Mouse (Mus musculus) adrenal gland, adult (tissue): ENCODE results near the gene Camk2g.

ENCODE experiments used
- DNase-seq, 2 experiments: peaks; one replicate each; pipeline ENCODE4 v3.0.0; 2022 to 2023; ENCODE audit warnings: low spot score in 1 of 2; ENCODE audit not compliant: inconsistent age in 2 of 2

Gene Camk2g

DNA sequence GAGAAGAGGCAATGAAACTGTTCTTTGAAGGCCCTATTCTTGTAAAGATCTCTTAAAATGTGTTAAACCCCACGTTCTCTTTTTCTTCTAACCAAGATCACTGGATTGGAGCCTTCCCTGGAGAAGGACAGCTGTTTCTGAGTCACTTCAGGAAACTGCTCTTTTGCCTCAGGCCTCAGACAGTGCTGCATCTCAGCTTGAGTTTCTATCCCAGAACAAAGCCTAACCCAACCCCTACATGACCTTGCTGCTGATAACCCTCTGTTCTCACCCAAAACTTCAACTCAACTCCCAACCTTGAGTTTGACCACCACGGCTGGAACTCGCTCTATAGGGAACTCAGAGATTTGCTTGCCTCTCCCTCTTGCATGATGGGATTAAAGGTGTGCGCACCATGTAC is 15.5 kb upstream of the Camk2g start:
- DNase-seq: peak in 1 of 2 experiments; percentile 55

DNA sequence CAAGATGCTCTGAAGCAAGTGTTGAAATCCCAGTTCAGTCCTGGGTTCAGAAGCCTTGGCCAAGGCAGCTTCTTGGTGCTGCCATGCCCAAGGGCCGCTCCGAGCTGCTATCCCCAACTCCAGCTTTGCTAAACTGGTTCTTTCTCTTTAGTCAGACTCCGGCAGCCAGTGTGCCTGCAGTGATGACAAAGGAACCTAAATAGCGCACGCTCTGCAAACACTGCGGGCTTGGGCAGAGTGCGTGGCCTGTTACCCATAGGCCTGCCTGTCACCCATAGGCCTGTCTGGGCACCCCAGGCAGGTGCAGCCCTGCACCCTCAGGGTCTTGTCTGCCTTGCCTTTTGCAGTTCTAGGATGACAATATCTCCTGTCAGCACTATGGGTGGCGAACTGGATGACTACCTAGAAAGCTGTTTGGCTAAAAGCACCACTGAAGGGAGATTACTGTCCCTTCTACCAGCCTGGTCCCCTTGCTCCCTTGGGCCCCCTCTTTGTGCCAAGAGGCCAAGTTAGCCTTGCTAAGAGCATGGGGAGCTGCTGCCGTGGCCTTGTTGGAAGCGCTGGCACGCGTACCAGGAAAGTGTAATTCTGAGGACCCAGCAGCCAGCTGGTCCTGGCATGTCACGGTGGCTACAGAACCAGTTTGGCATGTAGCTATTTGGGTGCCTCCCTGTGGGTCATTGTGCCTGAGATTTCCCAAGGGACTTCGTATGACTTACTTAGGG is 12.4 kb upstream of the Camk2g start:
- DNase-seq: peak; percentile 46 to 75

DNA sequence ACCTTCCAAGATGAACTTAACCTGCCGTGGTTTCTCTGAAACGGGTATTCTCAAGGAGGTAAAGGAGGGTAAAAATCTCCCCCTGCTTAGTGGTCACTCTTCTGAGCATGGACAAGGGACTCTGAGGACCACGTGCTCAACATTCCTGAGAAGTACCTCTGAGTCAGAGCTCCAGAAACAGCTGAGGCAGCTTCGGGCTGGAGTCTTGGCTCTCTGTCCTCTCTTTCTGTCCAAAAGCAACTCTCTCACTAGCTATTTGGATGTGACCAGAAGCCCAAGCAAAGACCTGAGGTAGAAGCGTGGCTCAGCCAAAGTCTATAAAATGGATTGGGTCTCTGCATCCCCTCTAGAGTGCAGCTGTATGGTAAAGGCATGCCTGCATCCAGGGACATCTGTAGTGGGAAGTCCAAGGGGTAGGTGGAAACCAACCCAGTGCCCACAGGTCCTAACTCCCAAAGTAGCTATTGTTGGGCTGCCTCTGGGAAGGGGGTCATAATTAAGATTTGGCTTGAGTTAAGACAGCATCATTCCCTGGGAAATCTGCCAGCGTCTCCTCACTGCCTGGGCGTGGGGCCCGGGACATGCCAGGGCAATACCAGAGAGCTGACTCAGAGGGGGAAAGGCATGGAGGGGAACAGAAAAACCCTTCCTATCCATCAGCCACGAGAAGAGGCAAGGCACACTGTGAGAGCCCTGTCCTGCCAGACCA is 11.2 kb upstream of the Camk2g start:
- peak; percentile 95 to 98 for DNase-seq

DNA sequence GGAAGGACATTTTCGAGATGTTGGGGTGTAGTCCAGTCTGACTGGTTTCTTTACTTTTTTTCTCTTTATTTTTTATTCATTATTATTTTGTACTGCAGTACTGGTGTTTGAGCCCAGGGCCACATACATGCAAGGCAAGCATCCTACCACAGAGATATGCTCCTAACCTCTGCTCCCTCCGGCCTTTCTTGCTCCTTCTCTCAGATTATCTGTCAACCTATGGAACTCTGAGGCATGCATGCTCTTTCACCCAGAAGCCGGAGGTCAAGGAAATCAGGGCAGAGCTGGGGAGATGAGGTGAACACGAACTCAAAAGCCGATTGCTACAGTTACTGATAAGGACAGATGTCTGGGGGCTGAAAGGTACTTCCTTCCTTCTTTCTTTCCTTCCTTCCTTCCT is 10.6 kb upstream of the Camk2g start:
- peak in 1 of 2 experiments; percentile 54 for DNase-seq

DNA sequence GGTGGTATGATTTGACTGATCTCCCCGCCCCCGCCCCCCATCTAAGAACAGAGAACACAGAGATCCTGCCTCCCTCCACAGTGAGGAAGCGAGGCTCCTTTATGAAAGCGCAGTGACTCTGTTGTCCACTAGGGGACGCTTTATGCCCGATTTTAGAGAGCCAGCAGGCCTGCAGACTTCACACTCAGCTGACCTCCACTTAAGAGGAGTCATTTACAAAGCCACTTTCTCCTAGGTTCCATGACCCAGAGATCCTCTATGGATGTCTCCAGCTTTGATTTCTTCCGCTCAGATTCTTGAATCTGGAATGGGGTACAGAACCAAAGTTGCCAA is 9.7 kb upstream of the Camk2g start:
- DNase-seq: peak; percentile 83 to 95

DNA sequence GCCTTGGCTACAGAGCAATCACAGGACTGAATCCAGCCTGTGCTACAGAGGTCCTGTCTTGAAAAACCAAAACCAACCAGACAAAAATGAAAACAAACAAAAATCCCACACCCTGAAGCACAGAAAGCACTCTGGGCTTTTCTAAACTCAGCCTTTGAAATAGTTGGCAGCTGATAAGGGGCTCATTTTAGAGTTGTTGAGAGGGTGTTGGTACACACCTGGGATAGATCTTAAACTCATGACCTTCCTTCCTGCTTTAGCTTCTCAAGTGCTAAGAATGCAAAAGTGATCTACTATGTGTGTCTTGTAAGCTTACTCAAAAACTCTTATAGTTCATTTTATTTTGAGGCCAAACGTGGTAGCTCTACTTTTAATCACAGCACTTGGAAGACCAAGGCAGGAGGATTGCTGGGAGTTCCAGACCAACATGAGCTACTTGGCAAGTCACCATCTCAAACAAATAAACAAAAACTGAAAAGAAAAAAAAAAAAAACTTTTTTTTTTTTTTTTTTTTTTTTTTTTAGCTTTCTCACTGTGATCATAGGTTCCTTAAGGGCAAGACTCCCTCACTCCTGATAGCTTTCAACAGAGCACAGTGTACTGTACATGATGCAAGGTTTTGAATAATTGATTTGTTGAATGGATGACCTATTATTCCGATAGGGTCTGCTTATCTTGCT is 9.2 kb upstream of the Camk2g start:
- peak in 1 of 2 experiments; percentile 24 for DNase-seq

DNA sequence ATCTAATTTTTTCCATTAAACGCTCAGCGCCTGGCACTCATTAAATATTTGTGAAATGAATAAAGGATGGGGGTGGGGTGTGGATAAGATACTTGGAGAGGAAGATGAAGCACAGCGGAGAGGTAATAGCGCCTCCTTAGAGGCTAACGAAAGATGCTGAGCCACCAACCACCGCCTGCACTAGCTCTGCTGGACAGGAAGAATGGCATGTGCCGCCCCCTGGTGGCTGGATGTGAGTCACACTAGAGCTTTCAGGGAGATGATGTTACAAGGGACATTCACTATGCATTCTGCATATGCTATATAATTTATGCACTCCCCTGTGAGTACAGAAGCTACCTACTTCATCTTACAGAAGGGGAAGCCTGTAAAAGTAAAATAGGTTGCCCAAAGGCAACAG is 4.9 kb upstream of the Camk2g start:
- DNase-seq: peak; percentile 90 to 95

DNA sequence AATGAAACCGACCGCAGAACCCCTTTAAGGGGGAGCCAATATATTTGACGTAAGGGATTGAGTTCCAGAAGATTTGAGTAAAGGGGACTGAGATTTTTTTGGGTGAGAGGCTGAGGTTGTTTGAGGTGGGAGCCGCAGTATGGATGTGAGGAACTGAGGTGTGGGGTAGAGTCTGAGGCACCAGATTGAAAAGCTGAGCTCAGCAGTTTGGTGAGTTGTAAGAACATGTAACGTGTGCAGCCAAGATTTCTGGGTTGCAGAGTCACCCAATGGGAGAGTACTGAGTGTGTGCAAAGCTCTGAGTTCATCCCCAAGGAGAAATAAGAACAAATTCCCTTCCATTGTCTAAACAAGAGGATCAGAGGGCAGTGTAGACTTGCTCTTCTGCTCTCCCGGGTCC is 4.4 kb upstream of the Camk2g start:
- DNase-seq: no peak

DNA sequence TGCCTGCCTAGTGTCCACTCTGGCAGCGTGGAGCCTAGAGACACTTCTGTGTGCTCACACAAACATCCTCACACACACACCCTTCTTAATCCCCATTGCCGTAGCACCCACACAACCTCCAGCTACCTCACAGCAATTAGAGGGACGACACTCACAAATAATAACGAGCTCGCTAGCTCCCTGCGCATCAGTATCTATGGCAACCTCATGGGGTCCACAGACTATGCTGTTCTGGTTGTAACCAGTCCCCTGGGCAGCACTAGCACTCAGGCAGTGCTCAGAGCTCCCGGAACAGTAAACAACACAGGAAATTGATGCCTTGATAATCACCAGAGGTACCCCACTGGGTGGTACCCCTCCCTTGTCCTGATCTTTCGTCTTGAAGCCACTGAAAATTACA is 2.8 kb upstream of the Camk2g start:
- DNase-seq: no peak

DNA sequence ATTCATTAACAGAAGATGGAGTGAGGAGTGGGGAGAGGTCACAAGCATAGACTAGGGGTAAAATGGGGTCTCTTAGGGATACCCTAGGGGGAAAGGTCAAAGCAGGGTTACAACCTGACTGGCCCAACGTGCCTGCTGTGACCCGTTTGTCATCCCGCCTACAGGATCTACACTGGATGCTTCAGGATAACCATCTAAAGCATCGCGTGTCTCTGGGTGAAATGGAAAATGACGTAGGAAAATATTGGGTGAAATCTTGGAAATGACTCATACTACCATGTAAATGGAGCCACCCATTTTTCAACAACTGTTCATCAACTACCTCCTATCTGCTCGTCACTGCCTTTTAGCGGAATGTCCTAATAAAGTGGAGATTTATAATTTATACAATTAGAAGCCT is 2.3 kb upstream of the Camk2g start:
- DNase-seq: no peak

DNA sequence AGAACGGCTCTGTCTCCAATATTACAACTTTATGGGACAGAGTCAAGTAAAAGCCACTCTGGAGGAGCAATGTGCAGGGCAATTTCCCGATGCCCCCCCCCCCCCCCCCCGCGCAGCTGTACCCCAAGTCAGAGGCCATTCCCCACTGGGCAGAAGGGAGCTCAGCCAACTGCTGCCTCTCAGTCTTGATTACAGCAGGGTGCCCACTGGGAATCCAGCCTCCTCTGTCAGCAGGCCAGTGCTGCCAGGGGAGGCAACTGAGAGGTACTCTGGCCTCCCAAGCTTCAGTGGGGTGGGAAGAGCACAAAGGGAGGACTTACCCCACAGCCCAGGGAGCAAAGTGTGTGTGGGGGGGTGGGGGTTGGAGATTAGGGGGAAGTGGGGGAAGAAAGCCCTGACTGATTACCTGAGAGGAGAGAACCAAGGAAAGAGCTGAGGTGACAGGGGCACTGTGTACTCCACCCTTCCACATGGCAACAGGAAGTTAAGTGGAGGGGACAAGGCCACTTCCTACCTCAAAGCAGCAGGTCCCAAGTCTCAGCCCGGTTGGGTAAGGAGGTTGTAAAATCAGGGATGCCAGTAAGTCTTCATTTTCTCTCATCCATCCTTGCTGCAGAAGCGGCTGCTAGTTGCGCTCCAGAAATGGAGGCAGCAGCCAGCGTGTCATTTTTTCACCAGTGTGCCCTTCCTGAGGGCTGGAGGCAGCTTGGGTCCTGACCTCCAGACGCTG is 1.7 kb upstream of the Camk2g start:
- peak in 1 of 2 experiments; percentile 49 for DNase-seq

DNA sequence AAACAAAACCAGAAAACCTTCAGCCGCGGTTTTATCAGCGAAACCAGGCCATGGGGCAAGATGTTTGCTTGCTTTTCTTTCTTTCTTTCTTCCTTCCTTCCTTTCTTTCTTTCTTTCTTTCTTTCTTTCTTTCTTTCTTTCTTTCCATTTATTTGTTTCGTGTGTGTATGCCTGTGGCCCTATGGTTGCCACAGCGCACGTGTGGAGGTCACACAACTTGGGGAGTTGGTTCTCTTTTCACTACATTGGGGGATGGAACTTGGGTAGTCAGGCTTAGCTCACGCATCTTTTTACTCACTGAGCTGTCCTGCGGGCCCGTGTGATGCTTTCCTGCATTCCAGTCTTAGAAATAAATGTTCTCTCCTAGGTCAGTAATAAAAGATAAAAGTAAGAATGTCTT is 701 bp upstream of the Camk2g start:
- no peak for DNase-seq

DNA sequence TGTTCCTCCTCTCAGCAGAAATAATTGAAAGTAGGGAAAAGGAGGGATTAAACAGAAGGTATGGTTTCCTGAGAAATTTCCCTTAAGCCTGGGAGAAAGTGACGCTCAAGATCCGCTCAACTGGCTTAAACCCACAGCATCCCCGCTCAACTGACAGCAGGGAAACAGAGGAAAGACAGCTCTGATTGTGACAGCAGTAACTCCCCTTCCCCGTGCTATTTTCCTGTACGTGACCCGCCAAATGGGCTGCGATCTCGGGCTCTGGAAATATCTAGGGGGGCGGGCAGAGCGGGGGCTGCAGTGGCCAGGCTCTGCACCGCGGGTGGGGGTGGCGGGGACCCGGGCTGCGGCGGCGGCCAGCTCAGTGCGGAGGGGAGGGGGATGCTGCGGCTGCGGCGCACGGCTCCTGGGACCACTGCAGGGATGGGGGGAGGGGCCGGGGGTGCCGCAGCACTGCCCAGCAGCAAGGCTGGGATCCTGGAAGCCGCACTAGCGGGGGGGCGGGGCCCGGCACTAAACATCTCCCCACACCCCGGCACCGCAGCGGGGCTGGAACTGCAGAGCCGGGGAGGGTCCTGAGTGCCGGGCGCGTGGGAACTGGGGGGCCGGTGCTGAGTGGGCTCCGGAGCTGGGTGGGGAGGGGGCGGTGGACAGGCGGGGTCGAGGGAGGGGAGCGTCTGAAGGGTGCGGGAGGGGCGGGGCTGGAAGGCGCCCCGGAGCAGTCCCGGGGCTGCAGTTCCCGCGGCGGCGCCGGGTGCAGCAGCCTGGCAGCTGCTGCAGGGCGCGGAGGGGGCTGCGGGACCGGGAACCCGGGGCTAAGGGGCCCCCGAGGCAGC is 748 bp downstream of the Camk2g start:
- peak; percentile 60 to 71 for DNase-seq

DNA sequence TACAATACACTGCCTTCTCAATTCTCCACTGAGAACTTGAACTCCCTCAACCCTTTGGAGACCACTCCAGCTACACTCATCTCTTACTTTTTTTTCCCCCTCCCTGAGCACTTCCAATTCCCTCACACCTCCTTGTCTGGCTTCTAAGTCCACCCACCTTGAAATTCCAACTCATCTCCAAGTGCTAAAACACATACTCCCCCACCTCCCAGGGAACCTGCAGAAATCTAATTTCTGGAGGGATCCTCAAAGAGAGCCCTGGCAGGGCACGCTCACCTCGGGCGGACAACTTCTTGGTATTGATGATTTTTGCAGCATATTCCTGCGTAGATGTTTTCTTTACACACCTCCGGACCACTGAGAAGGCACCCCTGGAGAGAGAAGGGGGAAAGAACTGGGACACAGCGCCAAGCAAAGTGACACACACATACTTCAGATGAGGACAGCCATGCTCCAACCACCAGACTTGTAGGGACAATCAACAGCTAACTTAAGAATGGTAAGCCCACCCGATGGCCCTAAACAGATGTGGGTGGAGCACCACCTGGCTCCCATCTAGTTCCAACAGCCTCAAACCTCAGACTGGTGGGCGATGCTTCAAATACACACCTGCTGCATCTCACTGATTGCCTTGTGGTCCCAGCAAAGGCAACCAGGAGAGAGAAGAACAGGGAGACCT is 1.5 kb downstream of the Camk2g start:
- peak in 1 of 2 experiments; percentile 52 for DNase-seq

DNA sequence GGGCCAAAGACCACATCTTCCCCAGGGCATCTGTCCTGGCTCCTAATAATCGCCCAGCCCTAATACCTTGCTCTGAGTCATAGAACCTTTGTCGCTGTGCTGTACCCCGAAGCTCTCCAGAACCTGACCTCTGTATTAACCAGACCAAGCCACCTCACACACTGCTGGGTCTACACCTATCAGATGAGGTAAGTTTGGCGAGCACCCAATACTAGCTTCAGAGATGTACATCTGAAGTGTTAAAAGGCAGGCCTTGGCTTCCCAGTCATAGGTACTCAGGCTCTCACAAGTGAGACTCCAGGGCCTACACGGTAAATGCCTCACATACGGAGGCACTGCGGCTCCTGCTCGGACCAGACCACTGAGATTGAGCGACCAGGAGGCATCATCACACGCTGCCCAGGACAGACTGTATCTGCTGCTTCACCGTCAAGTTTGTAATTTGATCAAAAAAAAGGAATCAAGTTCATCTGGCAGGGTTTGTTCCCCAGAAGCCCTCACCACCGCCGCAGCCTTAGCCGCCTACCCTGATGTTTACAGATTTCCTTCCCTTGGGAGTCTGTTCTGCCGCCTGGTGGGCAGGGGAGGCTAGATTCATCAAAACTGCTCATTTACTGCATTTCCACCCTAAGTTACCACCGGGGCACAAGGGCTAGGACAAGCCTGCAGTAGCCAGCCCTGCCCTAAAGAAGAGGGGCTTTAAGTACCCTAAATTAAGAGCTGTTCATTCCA is 2.2 kb downstream of the Camk2g start:
- DNase-seq: peak in 1 of 2 experiments; percentile 43

DNA sequence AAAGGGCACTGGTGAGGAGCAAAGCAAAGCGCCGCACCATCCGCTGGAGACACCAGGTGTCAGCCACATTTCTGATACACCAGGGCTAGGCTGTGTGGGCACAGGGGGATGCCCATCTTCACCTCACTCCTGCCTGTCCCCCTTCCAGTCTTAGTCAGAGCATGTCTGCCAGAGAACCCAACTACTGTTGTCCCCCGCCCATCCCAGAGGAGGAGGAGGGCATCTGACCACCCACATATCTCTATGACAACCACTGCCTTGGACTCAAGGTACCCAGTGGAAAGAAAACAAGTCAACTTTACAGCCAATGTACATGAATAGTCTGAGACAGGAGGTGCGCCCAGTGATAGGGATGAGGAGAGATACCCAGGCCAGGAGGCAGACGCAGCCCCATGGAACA is 2.9 kb downstream of the Camk2g start:
- no peak for DNase-seq

DNA sequence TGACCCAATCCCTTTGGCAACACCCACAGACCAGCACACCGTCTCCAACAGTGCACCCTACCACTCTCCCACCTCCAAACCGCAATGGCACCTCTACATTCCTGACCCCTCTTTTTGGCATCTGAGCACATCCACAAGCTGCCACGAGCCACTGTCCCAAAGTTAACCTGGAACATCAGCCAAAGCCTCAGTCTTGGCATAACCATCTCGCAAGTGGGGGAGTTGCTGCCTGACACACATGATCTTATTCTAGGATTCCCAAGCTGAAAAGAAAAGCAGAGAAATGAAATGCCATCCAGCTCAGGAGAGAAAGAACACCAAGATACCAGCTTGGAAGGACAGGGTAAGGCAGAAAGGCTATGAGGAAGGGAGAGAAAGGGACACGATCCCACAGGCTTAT is 3.4 kb downstream of the Camk2g start:
- no peak for DNase-seq

DNA sequence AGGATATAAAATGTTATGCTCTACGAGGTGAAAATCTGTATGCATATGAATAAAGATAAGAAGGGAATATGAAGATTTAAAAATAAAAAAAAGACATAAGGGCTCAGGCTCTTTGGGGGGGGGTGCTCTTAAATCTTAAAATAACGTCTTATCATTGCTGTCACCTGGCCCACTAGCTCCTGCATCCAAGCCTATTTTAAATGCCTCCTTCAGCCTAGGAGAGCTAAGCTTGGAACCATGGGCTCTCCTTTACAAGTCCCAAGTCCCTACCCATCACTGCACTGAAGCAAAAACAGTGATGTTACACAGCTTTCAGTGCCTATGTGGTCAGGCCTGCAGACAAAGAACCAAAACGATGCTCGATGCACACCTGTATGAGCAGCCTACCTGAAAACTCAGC is 4.3 kb downstream of the Camk2g start:
- no peak for DNase-seq

DNA sequence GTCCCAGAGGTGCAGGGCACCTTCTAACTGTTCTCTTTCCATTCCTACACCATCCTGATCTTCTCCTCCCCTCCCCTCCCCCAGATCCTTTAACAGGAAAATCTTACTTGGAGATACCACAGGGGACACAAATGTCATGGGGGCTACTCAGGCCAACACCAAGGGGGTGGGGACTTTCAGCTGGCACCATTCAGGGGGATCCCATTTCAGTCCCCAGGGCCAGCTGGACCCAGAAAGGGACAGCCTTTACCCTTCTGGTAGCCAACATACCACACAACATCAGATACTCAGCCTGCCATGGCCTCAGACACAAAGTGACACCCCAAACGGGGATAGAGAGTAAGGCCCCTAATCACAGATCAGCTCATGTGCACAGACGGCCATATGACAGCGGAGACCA is 5.7 kb downstream of the Camk2g start:
- no peak for DNase-seq
